Mouse (Mus musculus) monocyte, adult 2 months (primary cell): Measurements from ENCODE around the gene Xrcc5.

Experiments used
- DNase-seq, 2 experiments: peaks; one replicate each; pipeline ENCODE4 v3.0.0; 2022; ENCODE audit warnings: low spot score in 2 of 2, low read depth in 1 of 2

Xrcc5 gene

GRCm38 (mm10) chr1:72313399-72314039, 6.3 kb downstream of the Xrcc5 start:
- no peak for DNase-seq

- DNase-seq = no peak
Observed at GRCm38 (mm10) chr1:72315447-72315846, 8.2 kb downstream of the Xrcc5 start.

- no peak for DNase-seq
Observed at GRCm38 (mm10) chr1:72316409-72316808, 9.2 kb downstream of the Xrcc5 start.

GRCm38 (mm10) chr1:72316901-72317300, 9.7 kb downstream of the Xrcc5 start:
- DNase-seq = no peak

- no peak for DNase-seq
Observed at GRCm38 (mm10) chr1:72320759-72321158, 13.5 kb downstream of the Xrcc5 start.

- no peak for DNase-seq
Observed at GRCm38 (mm10) chr1:72323248-72323647, 16.0 kb downstream of the Xrcc5 start.

- DNase-seq = no peak
Observed at GRCm38 (mm10) chr1:72326162-72326821, 19.1 kb downstream of the Xrcc5 start.

GRCm38 (mm10) chr1:72334807-72335206, 27.6 kb downstream of the Xrcc5 start:
- DNase-seq = no peak

- no peak for DNase-seq
Observed at GRCm38 (mm10) chr1:72336780-72337179, 29.6 kb downstream of the Xrcc5 start.

- no peak for DNase-seq
Observed at GRCm38 (mm10) chr1:72338341-72338740, 31.1 kb downstream of the Xrcc5 start.

- DNase-seq = no peak
Observed at GRCm38 (mm10) chr1:72347873-72348272, 40.7 kb downstream of the Xrcc5 start.

- DNase-seq = no peak
Observed at GRCm38 (mm10) chr1:72354856-72355255, 47.6 kb downstream of the Xrcc5 start.

- DNase-seq = no peak
Observed at GRCm38 (mm10) chr1:72358216-72358615, 51.0 kb downstream of the Xrcc5 start.

GRCm38 (mm10) chr1:72359462-72359861, 52.2 kb downstream of the Xrcc5 start:
- no peak for DNase-seq

GRCm38 (mm10) chr1:72360809-72361208, 53.6 kb downstream of the Xrcc5 start:
- no peak for DNase-seq

GRCm38 (mm10) chr1:72364661-72365060, 57.4 kb downstream of the Xrcc5 start:
- DNase-seq = no peak

GRCm38 (mm10) chr1:72372512-72372911, 65.3 kb downstream of the Xrcc5 start:
- DNase-seq = no peak

GRCm38 (mm10) chr1:72372913-72373312, 65.7 kb downstream of the Xrcc5 start:
- no peak for DNase-seq

GRCm38 (mm10) chr1:72373648-72374047, 66.4 kb downstream of the Xrcc5 start:
- DNase-seq = no peak

GRCm38 (mm10) chr1:72374049-72374448, 66.8 kb downstream of the Xrcc5 start:
- no peak for DNase-seq

- no peak for DNase-seq
Observed at GRCm38 (mm10) chr1:72378151-72378550, 70.9 kb downstream of the Xrcc5 start.

GRCm38 (mm10) chr1:72379752-72380353, 72.6 kb downstream of the Xrcc5 start:
- no peak for DNase-seq
